Mouse (Mus musculus) adrenal gland, adult 2 months (tissue): ENCODE data around the gene Ap2b1. TPM values are rescaled to one million over a fixed set of nuclear protein-coding genes. Genes with fewer than 3 reads are reported as not detected.
A peak's percentile ranks its signal among the peaks of the same experiment; 100 is the strongest.
"Not testable (repeated sequence)": the region's sequence is repeated elsewhere in the genome, so short reads cannot be mapped to it uniquely, and the experiment has no call there.

Experiments
- DNase-seq: peaks from one replicate; pipeline ENCODE4 v3.0.0; 2021
- polyA plus RNA-seq: library from polyadenylated mRNA; depleted of rRNA; stranded (reverse); fragments of >200 nt; gene quantifications from 2 replicates; pipeline ENCODE4 v1.2.3, GENCODE M21; 2012
- total RNA-seq, 2 experiments: library from RNA; stranded (reverse); gene quantifications; 2 replicates each; pipeline ENCODE4 v1.2.3; 2021

The Ap2b1 gene
- total and polyA plus RNA-seq, 3 experiments: 24.0 to 104 (median 101) TPM

DNA sequence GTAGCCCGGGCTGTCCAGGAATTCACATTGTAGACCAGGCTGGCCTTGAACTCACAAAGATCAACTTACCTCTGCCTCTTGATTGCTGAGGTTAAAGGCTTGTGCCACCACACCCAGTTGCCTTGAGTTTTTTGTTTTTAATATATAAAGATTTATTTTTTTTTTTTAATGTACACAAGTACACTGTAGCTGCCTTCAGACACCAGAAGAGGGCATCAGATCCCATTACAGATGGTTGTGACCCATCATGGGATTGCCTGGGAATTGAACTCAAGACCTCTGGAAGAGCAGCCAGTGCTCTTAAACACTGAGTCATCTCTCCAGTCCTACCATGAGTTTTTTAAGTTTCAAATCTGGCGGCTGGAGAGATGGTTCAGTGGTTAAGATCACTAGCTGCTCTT lies 2.6 kb downstream of the Ap2b1 start:
- no peak for DNase-seq

DNA sequence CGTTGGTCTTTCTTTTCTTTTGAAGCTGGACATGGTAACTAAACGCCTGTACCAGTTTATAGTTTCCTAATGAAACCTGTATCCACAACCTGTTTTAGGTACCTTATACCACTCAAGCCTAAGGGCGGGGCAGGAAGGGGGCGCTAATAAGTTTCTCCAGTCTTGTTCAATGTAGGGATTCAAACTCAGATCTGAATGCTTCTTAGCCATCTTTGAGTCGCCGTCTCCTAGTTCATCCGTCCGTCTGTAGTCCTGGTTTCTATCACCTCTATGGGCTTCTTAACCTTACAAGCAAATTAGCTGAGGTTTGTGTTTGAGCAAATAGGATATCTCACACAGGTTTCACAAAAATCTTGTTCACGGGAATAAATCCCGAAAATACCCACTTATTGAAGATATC lies 3.3 kb downstream of the Ap2b1 start:
- no peak for DNase-seq

DNA sequence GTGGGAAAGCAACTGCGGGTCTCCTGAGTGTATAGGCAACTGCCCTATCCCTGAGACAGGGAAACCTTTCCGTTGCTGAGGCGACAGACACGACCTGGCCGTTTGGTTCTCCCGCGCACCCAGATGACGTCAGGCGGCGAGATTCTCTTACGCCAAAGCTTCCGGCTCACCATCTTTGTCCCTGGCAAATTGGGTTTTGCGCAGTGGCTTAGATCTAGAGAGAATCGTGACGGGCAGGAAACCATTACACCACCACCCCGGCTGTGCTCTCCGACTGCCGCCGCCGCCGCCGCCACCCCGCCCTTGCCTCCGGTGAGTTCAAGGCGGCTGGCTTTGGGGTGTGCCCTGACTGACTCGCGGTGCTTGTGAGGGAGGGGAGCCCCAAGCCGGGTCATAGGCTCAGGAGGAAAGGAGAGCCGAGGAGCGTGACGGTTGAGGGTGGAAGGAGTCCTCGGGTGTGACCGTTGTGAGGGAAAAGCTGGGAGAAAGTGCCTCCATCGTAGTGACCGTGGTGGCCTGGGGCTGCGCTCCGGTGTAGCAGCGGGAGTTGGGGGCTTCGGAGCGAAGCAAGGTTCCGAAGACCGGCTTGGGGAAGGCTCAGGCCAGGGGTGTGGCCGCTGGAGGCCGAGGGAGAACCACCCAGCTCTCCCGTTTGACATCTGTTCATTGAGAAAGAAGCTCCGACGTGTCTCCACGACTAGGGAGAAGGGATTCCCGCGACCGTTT lies 3.9 kb downstream of the Ap2b1 start, which contains the start of gene Pex12:
Gene Pex12, minus strand, starts transcription at position 61 of the 726 bp plus-strand sequence.
- DNase-seq: peak; percentile 96

DNA sequence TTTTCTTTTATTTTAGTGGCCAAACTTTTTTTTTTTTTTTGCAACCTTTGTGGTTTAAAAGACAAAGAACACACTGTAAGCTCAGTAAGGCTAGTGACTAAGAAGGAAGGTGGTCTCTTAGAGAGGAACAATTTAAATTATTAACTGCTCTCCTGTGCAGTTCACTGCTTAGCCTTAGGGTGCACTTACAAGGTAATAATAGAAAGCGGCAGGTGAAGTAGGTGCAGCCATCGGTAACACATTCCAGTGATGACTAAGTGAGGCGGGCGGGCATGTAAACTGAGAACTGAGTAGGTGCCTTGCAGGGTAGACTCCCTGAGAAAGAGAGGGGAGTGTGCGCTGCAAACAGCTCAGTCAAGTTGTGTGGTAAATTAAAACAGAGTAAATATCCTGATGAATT lies 4.9 kb downstream of the Ap2b1 start:
- no peak for DNase-seq

DNA sequence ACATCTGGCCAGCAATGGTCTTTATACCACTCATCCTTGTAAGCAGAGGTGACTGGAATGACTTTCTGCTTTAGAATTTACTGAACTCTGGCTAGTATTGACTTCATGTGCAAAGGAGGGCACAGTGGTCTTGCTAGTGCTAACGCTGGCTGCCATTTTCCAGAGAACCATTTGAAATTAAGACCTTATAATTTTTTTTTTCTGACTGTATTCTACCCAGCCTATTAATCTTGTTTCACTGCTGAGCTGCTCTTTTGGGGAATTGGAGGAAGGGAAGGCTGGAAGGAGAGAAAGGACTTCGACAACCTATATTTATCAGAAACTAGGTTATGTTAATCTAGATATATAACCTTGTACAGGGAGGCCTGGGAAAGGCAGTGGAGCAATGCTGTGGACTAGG lies 5.7 kb downstream of the Ap2b1 start:
- no peak for DNase-seq

DNA sequence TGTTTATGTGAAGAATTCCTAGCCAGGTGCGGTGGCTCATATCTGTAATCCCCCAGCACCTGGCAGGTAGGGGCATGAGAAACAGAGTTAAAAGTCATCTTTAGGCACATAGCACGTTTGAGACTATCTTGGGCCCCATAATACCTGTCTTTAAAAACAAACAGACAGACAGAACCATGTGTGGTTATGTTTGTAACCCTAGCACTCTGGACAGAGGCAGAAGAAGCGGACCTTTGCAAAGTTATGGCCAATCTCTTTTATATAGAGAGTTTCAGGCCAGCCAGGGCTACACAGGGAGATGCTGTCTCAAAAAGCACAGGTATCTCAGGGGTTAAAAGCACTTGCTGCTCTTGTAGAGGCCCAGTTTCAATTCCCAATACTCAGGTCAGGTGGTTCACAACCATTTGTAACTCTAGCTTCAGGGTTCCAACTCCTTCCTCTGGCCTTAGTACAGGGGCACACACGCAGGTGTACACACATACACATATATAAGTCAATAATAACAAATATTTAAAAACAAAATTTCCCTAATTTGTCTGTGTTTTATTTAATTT lies 8.0 kb downstream of the Ap2b1 start:
- no peak for DNase-seq

DNA sequence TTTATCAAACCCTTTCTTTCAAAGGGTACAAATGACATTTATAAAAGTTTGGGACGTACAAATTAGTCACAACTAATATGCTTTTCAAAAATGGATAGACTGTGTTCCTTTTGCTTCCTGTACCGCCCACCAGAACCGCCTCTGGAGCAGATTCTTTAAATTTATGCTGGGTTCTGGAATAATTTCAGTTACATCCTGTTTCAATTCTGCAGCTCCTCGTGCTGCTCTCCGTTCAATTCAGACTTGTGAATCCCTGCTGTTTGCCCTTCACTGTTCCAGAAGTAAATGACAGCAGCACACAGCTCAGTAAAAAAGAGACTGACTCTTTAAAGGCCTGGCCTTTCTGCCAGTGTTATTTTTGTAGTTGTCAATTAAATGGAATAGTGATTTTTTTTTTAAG lies 13.6 kb downstream of the Ap2b1 start:
- DNase-seq: no peak

DNA sequence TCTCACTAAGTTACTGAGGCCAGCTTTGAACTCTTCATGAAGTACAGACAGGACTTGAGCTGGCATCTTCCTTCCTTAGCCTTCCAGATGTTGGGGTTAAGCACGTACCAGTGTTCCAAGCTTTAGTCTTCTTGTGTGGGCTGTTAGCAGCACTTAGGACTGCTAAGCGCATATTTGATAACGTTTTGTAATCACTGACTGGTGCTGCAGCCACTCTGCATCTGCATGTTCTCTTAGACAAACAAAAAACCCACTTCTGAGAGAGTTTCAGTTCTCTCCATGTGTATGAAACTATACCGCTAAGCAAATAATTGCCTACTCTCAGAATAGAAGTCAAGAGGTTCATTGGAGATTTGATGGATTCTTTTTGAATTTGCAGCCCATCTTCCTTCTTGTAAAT lies 20.2 kb downstream of the Ap2b1 start:
- no peak for DNase-seq

DNA sequence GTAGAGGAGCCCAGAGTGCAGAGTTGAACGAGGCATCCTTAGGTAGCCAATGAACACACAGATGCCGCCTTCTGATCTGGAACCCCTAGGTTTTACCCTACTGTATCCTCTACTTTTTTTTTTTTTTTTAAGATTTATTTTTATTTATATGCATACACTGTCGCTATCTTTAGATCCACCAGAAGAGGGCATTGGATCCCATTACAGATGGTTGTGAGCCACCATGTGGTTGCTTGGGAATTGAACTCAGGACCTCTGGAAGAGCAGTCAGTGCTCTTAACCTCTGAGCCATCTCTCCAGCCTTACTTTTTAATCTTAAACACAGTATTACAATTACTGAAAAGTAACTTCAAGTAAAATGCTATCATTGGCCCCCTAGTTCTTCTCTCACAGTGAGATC lies 27.9 kb downstream of the Ap2b1 start:
- not testable (repeated sequence) for DNase-seq

DNA sequence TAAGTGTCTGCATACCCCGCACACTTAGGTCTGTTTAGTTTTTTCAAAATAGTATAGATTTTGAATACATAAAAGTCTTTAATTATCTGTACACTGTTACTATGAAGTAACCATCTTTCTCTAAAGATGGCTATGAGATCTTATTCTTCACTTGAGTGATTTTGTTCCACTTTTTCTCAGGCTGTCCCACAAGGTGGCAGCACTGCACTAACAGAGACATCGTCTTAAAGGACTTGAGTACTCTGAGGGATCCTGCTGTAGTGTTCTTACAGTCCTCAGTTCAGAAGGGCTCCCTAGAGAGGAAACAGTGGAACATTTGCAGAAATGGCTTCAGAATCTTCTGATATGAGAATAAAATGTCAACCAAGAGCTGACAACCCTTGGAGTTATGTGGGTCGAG lies 28.6 kb downstream of the Ap2b1 start:
- DNase-seq: peak; percentile 37

DNA sequence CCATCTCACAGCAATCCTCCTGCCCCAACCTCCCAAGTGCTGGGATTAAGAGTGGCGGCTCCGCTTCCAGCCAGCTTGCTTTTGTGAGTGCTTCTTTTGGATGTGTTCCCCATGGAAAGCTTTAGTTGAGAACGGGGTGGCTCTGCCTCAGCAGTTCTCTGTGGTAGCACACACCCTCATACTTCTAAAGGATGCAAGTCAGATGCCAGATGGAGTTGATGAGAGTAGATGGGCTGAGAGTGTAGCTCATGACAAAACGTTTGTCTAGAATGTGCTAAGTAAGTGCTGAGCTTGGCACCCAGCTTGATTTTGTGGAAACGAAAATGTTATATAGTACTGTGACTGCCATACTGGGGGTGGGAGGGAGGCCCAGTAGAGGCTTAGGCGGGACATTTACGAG lies 37.0 kb downstream of the Ap2b1 start:
- DNase-seq: no peak

DNA sequence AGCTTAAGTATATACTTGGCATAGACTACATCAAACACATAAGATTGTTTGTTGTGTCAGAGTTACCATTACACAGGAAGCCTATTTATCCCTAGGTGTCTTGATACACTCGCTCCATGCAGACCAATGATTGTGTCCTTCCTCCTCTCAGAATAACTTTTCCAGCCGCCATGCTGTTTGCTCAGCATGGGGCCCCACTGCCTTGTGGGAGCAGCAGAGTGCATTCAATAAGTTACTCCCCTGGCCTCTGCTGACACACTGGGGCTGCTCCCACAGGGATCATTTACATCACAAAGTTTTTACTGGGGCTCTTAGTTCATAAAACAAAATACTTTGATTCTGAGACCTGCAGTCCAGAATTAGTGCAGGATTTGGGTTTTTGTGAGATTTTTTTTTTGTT lies 40.9 kb downstream of the Ap2b1 start:
- DNase-seq: no peak

DNA sequence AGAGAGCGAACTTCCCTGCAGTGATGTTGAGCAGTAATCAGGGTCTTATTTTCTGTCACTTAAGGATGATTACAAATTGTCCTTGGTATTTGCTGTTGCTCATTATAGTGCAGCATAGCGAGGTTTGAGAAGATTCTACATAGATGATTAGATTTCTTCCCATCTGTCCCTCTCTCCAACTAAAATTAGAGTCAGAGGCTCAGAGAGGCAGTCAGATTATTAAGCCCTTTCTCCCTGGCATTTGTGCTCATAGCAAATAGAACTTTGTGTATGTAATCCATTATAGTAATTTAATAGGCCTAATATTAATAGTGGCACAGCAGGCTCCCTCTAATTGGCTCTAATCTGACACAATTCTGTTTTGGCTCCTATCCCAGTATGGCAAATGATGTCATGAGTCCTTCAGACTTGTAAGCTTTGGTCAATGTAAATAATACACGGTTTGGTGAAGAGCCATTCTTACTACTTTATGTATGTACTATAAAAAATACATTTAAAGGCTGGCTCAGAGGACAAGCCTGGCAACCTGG lies 43.0 kb downstream of the Ap2b1 start:
- DNase-seq: no peak

DNA sequence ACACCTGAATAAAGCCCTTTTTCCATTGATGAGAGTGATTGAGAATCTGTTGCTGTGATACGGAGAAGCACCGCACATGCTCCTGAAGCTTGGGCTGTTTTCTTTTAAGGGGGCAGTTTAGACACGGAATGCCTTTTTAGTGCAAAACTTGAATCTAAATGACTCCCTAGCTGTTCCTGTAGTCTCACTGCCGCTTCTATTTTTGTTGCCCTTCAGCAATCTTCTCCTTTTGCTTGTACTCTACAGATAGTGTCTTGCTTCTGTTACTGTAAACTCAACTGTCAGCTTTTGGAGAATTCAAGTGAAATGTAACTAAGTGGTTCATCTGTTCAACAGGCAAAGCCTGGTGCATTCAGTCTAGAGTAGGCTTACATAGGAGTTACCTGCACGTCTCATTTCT lies 56.6 kb downstream of the Ap2b1 start:
- no peak for DNase-seq

DNA sequence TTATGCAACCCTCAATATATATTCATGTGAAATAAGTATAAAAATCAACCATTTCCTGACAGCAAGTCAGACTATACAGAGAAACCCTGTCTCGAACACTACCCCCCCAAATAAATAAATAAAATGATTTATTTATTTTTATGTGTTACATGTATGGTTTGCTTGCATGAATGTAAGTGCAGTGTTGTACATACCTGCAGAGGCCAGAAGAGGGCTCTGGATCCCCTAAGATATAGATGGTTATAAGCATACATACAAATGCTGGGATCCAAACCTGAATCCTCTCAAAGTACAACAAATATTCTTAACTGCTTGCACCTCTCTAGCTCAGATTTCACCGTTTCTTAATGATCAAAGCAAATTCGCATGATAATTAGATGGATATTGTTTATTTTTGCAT lies 58.6 kb downstream of the Ap2b1 start:
- peak; percentile 11 for DNase-seq

DNA sequence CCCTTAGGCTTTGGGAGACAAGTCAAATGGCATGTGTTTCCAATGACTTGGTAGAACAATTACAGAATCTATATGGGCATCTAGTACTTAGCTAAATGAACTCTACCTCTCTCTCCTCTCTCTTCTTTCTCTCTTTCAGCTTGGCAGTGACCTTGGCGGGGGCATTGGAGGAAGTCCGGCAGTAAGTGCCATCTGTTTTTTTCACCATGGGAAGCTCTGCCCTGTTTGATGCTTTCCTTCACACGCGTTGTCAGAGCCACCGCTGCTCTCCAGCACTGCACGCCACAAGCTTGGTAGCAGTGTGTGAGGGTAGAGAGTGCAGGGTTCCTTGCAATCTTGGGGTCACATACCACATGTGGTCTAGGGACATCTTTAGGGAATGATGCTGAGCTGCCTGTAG lies 65.8 kb downstream of the Ap2b1 start:
- no peak for DNase-seq

DNA sequence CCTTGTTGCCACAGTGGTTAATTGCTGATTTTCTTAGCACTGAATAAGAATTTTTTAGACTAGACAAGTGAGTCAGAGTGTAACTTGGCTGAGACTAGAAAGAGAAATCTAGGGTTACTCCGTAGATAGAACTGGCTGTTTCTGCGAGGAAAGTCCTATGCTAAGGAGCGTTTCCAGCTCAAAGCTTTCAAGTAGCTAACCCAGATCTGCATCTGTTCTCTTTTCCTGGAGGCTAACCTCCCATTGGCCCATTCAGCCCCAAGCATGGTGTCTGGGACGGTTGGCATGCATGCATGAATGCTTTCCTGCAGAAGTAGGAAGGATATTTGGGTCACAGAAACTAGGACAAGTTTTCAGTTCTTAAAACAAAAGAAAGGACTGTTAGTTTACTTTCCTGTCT lies 72.4 kb downstream of the Ap2b1 start:
- DNase-seq: no peak

DNA sequence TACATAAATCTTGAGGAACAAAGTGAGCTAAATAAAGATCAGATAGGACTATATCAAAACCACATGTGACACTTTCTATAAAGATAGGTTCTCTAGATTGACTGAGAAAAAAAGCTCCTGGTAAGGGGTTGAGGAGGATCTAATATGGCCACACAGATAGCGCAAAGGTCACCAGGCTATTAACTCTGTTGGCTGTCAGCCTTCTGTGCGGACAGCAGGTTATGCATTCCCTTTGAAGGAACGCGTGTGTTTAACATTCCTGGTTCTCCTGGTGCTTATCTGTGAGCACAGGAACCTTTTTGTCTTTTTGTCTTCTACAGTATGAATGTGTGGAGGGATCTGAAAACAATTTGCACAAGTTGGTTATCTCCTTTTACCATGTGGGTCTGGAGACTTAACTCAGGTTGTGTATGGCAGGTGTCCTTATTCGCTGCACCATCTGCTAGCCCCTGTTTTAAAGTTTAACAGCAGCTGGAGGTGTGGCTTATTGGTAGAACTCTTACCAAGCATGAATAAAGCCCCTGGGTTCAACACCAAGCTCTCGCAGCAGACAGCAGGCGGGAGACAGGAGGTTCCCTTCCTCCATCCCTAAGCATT lies 81.0 kb downstream of the Ap2b1 start:
- DNase-seq: no peak

DNA sequence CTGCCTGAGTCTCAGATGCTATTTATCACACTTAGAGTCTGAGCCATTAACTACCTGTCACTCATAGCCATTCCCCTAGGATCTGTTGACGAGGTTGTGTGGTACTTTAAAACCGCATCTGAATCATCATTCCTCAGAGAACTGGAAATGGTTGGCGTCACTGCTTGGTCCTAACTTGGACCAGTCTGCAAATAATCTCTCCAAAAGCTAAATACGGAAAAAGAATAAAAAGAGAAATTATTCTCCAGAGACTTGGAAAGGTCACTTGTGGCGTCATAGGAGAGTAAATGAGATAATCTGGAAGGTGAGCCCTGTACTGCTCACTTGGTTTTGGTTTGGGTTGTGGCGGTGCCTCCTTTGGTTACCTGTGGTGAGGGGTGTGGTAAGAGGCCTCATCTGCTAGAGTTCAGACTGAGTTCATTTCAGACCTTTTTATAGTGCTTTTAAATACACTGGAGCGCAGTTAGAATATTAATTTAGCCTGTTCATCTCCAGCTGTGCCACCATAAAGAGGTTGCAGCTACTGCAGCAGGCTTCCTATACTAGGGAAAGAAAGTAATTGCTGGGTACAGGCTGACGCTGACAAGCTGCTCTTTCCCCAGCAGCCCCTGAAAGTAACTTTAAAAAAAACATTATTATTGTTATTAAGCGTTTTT lies 84.2 kb downstream of the Ap2b1 start:
- DNase-seq: no peak

DNA sequence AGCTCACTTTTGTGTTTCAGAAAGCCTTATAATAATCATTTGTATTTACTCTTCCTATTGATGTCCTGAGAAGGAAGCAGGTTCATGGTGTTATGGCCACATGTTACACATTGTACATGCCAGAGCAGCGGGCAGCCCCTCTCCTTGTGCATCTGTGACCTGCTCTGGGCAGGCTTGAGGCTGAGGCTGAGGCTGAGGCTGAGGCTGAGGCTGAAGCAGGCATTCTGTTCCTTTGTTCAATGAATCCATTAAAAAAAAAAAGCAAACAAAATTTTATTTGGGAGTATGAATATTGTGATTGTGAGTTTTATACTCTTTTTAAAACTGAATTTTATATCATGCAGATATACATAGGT lies 84.7 kb downstream of the Ap2b1 start:
- DNase-seq: no peak

DNA sequence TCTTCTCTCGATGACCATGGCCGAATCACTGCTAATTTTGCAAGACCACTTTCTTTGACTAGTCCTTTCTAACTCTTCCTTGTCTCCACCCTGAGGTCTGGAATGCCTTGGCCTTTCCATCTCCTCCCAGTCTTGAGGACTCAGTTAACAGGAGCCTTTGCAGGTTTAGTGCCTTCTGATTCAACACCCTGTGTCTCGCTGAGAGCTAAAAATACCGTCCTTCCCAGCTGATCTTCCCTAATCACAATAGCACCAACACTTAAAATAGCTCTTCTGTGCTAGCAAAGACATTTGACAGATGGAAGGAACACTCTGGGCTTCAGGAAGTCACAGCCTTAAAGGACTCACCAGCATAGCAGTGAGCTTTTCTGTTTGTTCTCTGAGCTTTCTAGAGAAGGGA lies 94.2 kb downstream of the Ap2b1 start:
- no peak for DNase-seq

DNA sequence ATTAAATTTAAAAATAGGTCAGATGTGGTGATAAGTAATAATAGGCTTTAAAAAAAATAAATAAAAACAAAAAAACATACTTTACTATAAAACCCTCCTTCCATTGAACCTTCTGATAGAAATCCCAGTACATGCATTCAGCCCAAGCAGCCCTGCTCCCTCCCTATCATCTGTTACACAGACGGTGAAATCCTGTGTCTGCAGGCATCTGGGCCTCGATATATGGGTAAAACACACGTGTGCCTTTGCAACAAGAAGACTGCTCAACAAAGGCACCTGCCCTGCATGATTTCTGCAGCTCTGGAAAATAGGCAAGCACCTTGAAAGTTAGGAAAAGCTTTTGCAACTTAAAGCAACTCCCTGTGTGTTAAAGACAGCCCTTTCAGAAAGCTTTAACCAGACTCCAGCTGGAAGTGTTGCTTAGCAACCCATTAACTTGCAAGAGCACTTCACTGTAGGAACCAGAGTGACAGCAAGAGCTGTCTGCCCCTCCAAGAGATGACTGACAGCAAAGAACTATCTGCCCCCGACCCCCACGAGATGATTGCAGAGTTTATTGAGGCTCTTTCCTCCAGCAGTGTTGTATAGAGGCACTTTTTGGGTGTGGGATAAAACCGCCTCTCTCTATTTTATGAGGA lies 96.1 kb downstream of the Ap2b1 start:
- DNase-seq: no peak

DNA sequence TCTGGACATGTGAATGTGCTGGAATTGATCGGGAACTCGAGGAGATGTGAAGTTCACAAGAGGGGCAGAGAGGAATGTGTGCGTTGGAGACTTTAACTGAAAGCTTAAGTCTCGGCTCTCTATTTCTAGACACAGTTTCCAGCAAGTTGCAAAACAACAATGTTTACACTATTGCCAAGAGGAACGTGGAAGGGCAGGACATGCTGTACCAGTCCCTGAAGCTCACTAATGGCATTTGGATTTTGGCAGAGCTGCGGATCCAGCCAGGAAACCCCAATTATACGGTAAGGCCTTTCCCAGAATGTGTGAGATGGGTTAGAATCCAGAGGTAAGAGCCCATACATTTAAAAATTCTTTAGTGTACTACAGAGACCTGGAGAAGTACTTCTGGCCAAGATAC lies 98.8 kb downstream of the Ap2b1 start:
- no peak for DNase-seq
